Mouse (Mus musculus) lung, postnatal 0 days (tissue): ENCODE measurements at regions not wholly inside any gene's neighbourhood (a gene's known extent, or its start where the extent isn't known, plus 50 kb on each side); places are given as distances from the start of the nearest gene placed in this dataset.

Experiments used
- CTCF ChIP-seq: IDR thresholded peaks from 2 replicates; pipeline ENCODE4 v1.5.1; 2016; ENCODE audit warnings: antibody characterized with exemption, mild to moderate bottlenecking
- EP300 ChIP-seq: IDR thresholded peaks from 2 replicates; pipeline ENCODE4 v1.6.1; 2016; ENCODE audit warnings: antibody characterized with exemption, mild to moderate bottlenecking, control low read depth

DNA sequence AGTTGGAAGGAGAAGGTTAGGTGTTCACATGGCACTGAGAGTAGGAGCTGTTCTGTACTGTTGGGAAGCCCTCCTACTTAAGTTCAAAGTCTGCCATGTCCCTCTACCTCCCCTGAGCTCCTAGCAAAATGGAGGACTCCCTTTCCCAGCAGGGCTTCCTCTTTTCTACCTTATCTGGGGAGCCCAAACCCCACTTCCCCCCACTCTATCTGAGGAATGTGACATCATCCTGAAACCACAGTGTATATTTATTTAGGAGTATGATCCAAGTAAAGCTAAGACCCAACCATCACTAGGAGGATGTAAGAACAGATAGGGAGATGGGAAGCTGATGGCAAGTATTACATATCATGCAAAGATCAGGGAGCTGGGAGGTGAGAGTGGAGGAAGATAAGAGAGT is 1490.6 kb upstream of the Gm6569 start:
- no peak for TF ChIP-seq CTCF
- no peak for TF ChIP-seq EP300
